Mouse (Mus musculus) heart, postnatal 0 days (tissue): ENCODE data around the gene Sos1. TPM values are rescaled to one million over a fixed set of nuclear protein-coding genes. Genes with fewer than 3 reads are reported as not detected.

ENCODE experiments used
- ATAC-seq: fragments of 200-750 bp; cut with Nextera tagmentation; 2 replicates; pipeline ENCODE4 v1.8.0; 2017; ENCODE audit warnings: low read depth, moderate number of reproducible peaks, moderate library complexity; ENCODE audit not compliant: insufficient read depth
- DNase-seq: peaks from one replicate; pipeline ENCODE4 v3.0.0-alpha.2; 2016; ENCODE audit warnings: low spot score
- H3K27ac ChIP-seq: fragments of 300-500 bp; sonication (generic); 2 replicates; pipeline ENCODE4 v1.5.1; 2014; ENCODE audit warnings: low read depth, mild to moderate bottlenecking
- H3K27me3 ChIP-seq: fragments of 300-500 bp; sonication (generic); 2 replicates; pipeline ENCODE4 v1.6.1; 2014; ENCODE audit warnings: low read length, mixed read lengths; ENCODE audit not compliant: control insufficient read depth, insufficient read depth
- H3K36me3 ChIP-seq: fragments of 300-500 bp; sonication (generic); replicated peaks from 2 replicates; pipeline ENCODE4 v1.6.1; 2014; ENCODE audit warnings: low read length, mixed read lengths; ENCODE audit not compliant: control insufficient read depth, insufficient read depth
- H3K4me1 ChIP-seq: fragments of 300-500 bp; sonication (generic); 2 replicates; pipeline ENCODE4 v1.6.1; 2014; ENCODE audit warnings: antibody characterized with exemption; ENCODE audit not compliant: control insufficient read depth, insufficient read depth
- H3K4me2 ChIP-seq: fragments of 300-500 bp; sonication (generic); 2 replicates; pipeline ENCODE4 v1.6.1; 2014; ENCODE audit warnings: low read depth, mild to moderate bottlenecking, low read length, moderate library complexity
- H3K4me3 ChIP-seq: fragments of 300-500 bp; sonication (generic); 2 replicates; pipeline ENCODE4 v1.5.1; 2014; ENCODE audit warnings: low read depth, low read length
- H3K9ac ChIP-seq: fragments of 300-500 bp; sonication (generic); replicated peaks from 2 replicates; pipeline ENCODE4 v1.6.1; 2014; ENCODE audit warnings: low read depth, low read length, mixed read lengths
- H3K9me3 ChIP-seq: fragments of 300-500 bp; sonication (generic); replicated peaks from 2 replicates; pipeline ENCODE4 v1.6.1; 2016; ENCODE audit warnings: low read length; ENCODE audit not compliant: control insufficient read depth
- CTCF ChIP-seq: IDR thresholded peaks from 2 replicates; pipeline ENCODE4 v1.5.1; 2016; ENCODE audit warnings: antibody characterized with exemption, control low read depth, low read depth
- EP300 ChIP-seq: IDR thresholded peaks from 2 replicates; pipeline ENCODE4 v1.6.1; 2016; ENCODE audit warnings: antibody characterized with exemption, low read depth
- WGBS: fragments of 180-500 bp; shearing (Covaris S2); extraction: QIAGEN DNeasy Blood & Tissue Kit; methylation state at CpG from one replicate; pipeline ENCODE4 v1.1.7; 2014; 5-methylcytosine and 5-hydroxymethylcytosine counted together
- polyA plus RNA-seq: library from polyadenylated mRNA; unstranded; fragments of >200 nt; fragmentation: Nextera tagmentation; extraction: Ambion mirVana; gene quantifications from 2 replicates; pipeline ENCODE4 v1.2.1, GENCODE M21; 2015
- total RNA-seq: library from RNA; depleted of rRNA; stranded (reverse); fragments of >200 nt; gene quantifications from 2 replicates; pipeline ENCODE4 v1.2.3, GENCODE M21; 2014; ENCODE audit warnings: low replicate concordance

Gene Sos1
- total and polyA plus RNA-seq, 2 experiments from 2014 or later: 1.8 to 6.6 TPM

- Histone ChIP-seq H3K4me1 (no peaks in the 10 kb centered on the region), H3K36me3 (no peaks in the 10 kb centered on the region), H3K27me3 (no peaks in the 10 kb centered on the region), H3K9ac (no peak overlapping the region), H3K27ac (no peak overlapping the region), H3K9me3 (no peaks in the 10 kb centered on the region), H3K4me2 (no peak overlapping the region), H3K4me3 (no peak overlapping the region)
- TF ChIP-seq EP300 (no peak), CTCF (no peak)
- no peak for DNase-seq
- ATAC-seq: no peak
- WGBS: 85% methylated on average over 12 of the region's 12 CpGs
Observed at GRCm38 (mm10) chr17:80518811-80519210, 38.6 kb upstream of the Sos1 start.

- Histone ChIP-seq H3K27me3 (no peaks in the 10 kb centered on the region), H3K9ac (no peak overlapping the region), H3K9me3 (no peaks in the 10 kb centered on the region; the same call in 1 of the 2 replicates), H3K4me3 (no peak overlapping the region), H3K4me1 (no peaks in the 10 kb centered on the region), H3K4me2 (no peak overlapping the region), H3K36me3 (no peaks in the 10 kb centered on the region), H3K27ac (no peak overlapping the region)
- no peak for DNase-seq
- no peak for ATAC-seq
- no peak for TF ChIP-seq EP300
- no peak for TF ChIP-seq CTCF
- 71% methylated on average over 9 of the region's 9 CpGs for WGBS
Observed at GRCm38 (mm10) chr17:80517244-80517643, 37.0 kb upstream of the Sos1 start.

GRCm38 (mm10) chr17:80515956-80516355 is 35.7 kb upstream of the Sos1 start:
- no peak overlapping the region for H3K4me3 ChIP-seq
- ATAC-seq (no peak), DNase-seq (no peak)
- no peaks in the 10 kb centered on the region for H3K4me1 ChIP-seq
- WGBS: 82% methylated on average over 9 of the region's 9 CpGs
- H3K9me3 ChIP-seq: no peaks in the 10 kb centered on the region; the same call in 1 of the 2 replicates
- no peak overlapping the region for H3K27ac ChIP-seq
- no peak overlapping the region for H3K4me2 ChIP-seq
- H3K9ac ChIP-seq: no peak overlapping the region
- TF ChIP-seq CTCF (no peak), EP300 (no peak)
- no peaks in the 10 kb centered on the region for H3K36me3 ChIP-seq
- no peaks in the 10 kb centered on the region for H3K27me3 ChIP-seq

GRCm38 (mm10) chr17:80515513-80515912 is 35.3 kb upstream of the Sos1 start:
- no peaks in the 10 kb centered on the region for H3K4me1 ChIP-seq
- no peaks in the 10 kb centered on the region; the same call in 1 of the 2 replicates for H3K9me3 ChIP-seq
- no peak overlapping the region for H3K4me3 ChIP-seq
- TF ChIP-seq CTCF (no peak), EP300 (no peak)
- no peaks in the 10 kb centered on the region for H3K27me3 ChIP-seq
- no peak overlapping the region for H3K9ac ChIP-seq
- H3K27ac ChIP-seq: no peak overlapping the region
- H3K4me2 ChIP-seq: no peak overlapping the region
- no peaks in the 10 kb centered on the region for H3K36me3 ChIP-seq
- ATAC-seq (no peak), DNase-seq (no peak)
- 91% methylated on average over 7 of the region's 7 CpGs for WGBS

- H3K9ac ChIP-seq: no peak overlapping the region
- no peak overlapping the region for H3K4me3 ChIP-seq
- no peak for DNase-seq
- H3K36me3 ChIP-seq: no peaks in the 10 kb centered on the region
- H3K27ac ChIP-seq: no peak overlapping the region
- ATAC-seq: no peak
- 20% methylated on average over 8 of the region's 8 CpGs for whole genome bisulfite sequencing
- no peak overlapping the region for H3K4me2 ChIP-seq
- TF ChIP-seq CTCF: no peak
- no peak for TF ChIP-seq EP300
- no peaks in the 10 kb centered on the region for H3K27me3 ChIP-seq
- H3K4me1 ChIP-seq: no peaks in the 10 kb centered on the region
- H3K9me3 ChIP-seq: no peaks in the 10 kb centered on the region; the same call in 1 of the 2 replicates
Observed at GRCm38 (mm10) chr17:80513766-80514165, 33.5 kb upstream of the Sos1 start.

- H3K4me3 ChIP-seq: no peak overlapping the region
- TF ChIP-seq EP300: no peak
- no peak for TF ChIP-seq CTCF
- no peaks in the 10 kb centered on the region for H3K27me3 ChIP-seq
- no peak for DNase-seq
- no peak overlapping the region for H3K4me2 ChIP-seq
- no peaks in the 10 kb centered on the region for H3K4me1 ChIP-seq
- no peaks in the 10 kb centered on the region for H3K36me3 ChIP-seq
- WGBS: 77% methylated on average over 3 of the region's 3 CpGs
- no peak overlapping the region for H3K9ac ChIP-seq
- H3K27ac ChIP-seq: no peak overlapping the region
- no peak for ATAC-seq
- H3K9me3 ChIP-seq: no peaks in the 10 kb centered on the region; the same call in 1 of the 2 replicates
Observed at GRCm38 (mm10) chr17:80510459-80510855, 30.2 kb upstream of the Sos1 start.
